Mouse (Mus musculus): ENCODE data around the gene Twf1.
A peak's percentile ranks its signal among the peaks of the same experiment; 100 is the strongest.

The Twf1 gene

DNA sequence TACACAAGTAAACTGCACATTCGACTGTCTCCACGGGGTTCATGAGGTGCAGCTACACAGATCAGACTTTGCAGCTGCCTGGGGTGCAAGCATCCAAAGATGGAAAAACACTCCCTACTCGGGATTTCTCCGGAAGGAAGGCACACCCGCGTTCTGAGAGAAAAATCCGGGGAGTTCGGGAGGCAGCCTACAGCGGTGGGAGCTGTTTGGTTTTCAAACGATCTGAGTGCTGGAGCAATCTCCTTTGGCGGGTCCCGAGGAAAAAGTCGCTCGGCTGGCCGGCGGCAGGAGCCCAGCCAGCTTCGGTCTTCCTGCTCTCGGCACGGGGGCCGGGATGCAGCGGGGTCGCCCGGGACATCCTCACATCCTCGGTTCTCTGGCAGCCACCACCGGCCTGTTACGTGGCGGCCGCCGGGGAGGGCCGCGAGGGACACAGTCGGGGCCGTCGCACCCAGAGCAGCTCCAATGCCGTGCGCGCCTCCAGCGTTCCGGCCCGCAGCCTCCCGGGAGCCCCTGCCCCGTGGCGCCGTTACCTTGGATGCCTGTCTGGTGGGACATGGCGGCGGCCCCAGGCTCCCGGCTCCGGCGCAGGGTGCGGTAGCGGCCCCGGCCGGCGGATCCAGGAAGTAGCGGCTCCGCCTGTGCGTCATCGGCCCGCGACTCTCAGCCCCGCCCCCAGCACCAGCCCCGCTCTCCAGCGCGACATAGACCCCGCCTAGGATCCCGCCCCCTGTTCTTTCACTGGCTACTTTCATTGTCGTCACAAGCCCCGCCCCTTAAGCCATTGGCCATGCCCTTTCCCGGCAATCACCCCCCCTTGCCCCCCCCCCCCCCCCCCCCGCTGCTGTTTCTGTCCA lies at the start of gene Twf1:
TSS of gene Twf1 (minus strand) at position 671 of the 857 bp plus-strand sequence.
- peak; percentile 100 for DNase-seq

GRCm38 (mm10) chr15:94639126-94639525 lies 49.4 kb upstream of the Twf1 start:
- peak; percentile 45 for DNase-seq

GRCm38 (mm10) chr15:94638207-94638606 lies 48.5 kb upstream of the Twf1 start:
- no peak for DNase-seq

DNA sequence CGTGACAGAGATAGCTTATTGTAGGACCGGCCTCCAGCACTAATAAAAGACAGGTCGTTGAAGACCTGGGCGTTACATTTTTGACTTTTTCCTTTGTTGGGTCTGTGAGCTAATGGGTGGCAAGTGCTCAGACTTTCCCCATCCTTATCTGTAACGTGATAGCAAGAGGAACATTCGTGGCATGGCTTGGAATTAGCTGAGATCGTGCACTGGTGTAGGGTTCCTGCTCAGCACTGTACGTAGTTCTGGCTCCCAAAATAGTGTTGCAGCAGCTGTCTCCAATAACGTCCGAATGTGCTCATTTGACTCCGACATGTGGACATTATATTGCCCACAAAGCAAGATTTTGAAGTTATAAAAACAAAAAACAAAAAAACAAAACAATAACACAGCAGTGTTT lies 44.8 kb upstream of the Twf1 start:
- no peak for DNase-seq

DNA sequence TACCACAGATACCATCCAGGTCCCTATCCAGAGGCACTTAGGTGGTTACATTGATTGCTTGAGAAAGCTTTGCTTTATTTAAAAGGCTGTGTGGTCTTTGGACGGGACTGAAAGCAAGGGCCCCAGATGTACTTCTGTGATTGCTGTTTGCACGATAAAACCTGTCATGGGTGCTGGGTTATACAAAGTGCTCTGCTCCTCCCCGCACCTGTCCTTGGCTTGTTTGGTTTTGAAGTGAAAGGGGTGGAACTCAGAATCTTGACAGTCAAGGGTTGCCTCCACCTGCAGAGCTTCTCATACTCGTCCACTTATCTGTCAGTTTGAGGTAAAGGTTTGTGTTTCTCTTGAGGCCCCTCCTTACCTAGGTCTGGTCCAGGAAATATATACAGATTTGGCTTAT lies 40.9 kb upstream of the Twf1 start:
- DNase-seq = no peak

GRCm38 (mm10) chr15:94628830-94629601 lies 39.3 kb upstream of the Twf1 start, which contains the start of gene Tmem117:
Gene Tmem117, plus strand, starts transcription at chr15:94629232.
- peak; percentile 72 for DNase-seq

- no peak for DNase-seq
Measured at GRCm38 (mm10) chr15:94628463-94628829, 38.8 kb upstream of the Twf1 start.

DNA sequence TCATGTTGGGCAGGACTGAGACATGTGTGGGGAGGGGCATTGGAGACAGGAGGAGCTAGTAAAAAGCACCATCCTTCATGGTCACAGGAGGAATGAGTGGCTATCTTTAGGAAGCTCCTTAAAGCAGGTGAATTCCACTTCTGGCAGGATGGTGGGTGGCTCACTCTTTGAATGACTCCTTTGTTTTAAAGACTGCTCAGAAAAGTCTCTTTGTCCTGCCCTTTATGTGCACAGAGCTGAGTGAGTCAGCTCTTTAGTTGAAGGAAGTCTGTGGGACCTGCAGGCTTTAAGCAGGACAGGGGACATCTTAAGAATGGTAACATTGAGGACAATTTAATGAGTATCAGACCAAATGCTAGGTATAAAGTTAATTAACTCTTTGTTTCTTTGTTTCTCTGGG lies 31.2 kb upstream of the Twf1 start:
- DNase-seq = no peak

DNA sequence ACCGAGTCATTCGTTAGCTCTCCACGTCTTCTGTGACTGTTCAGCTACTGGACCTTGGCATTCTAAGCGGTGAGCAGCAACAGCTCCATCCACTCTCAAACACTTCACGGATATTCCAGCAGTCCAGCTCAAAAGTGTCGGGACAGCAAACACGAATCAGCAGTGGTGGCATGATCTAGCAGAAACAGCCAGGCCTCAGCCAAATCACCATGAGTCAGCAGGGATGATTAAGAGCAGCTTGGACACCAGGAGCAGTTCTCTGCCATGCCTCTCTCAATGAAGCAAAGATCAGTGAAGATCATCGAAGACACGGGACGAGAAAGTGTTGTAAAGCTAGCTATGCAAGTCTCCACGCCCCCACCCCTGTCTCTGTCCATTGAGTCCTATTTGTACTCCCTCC lies 26.3 kb upstream of the Twf1 start:
- no peak for DNase-seq

DNA sequence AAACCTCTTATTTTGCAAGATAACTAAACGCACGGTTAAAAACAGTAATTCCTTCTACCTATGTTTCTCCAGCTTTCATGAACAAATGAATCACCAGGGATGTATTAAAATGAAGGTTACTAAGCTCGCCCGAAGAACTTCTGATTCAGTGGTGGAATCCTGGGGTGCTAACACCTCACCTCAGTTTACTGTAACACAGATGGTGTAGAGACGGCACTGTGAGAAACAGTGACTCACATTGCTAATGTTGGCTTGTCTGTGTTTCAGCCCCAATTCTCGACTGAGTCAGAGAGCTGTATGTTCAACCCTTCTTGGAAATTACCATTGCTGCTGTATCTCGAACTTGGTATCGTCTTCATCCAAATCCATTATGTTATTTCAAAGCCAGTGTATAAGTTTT lies 18.1 kb upstream of the Twf1 start:
- no peak for DNase-seq

DNA sequence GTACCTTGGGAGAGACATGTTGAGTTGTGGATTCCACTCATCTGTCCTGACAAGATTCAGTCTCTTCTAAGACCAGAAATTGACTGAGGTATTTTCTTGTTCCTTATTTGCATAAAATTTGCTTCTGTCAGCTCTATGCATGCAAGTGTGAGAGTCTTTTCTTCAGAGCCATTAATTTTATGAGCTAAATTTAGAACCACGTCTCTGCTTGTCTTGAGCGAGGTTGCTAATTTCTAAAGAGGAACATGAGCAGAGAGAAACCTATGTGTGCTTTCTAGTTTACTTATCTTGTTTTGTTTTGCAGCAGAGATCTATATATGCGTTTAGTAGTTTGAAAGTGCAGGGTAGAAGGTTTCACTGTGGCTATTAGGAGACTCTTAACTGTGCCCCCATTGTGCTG lies 12.8 kb upstream of the Twf1 start:
- no peak for DNase-seq

DNA sequence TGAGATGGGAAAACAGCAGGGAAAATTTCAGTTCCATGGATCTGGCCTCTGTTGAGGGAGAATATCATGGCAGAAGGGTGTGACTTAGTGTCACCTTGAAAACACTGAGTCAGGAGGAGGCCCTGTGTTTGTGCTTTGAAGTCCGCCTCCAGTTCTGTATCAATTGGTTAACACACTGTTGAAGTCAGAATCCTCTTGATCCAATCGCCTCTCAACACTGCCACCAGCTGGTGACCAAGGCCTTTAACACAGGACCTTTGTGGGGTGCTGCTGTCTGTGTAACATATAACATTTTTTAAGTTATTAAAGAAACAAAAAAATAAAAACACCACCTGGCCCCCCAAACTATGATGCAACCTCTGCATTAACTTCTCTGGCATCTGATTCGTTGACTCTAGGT lies 11.7 kb upstream of the Twf1 start:
- peak; percentile 81 for DNase-seq

DNA sequence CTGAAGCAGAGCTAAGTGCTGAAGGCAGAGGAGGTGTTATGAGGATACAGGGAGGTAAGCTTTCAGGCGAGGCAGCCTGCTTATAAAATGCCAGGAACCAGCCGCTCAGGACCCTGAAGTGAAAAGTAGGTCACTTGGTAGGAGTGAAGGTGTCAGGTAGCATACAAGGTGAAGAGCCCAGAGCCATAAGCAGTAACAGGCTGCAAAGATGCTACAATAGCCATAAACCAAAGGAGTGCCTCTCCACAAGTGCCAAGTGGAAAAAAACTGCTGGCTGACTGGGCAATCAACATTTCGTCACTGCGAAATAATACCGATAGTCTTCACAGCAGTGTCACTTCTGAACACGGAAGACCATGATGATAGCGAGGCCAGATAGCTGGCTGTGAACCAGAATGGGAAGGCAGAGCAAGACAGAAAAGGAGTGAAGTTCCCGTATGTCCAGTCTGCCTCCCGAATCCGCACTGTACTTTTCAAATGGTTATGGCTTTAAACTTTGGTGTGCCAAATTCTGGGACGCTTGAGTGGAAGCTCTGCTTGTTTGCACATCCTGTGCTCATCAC lies 10.5 kb upstream of the Twf1 start:
- no peak for DNase-seq

DNA sequence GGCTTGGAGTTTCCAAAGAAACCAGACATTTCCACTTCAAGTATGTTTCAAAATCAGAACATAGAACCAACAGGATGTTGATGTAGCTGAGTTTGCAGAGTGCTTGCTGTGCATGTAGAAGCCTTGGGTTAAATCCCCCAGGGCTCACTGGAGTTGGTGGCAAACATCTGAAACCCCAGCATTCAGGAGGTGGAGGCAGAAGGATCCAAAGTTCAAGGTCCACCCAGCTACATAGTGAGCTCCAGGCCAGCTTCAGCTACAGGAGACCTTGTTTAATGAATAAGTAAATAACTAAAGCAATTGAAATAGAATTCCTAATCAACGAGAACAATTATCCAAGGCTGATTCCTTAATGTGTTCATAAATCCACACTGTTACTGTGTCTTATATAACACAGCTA lies 3.9 kb upstream of the Twf1 start:
- peak; percentile 36 for DNase-seq

GRCm38 (mm10) chr15:94591356-94591755 lies 1.7 kb upstream of the Twf1 start:
- DNase-seq = no peak

DNA sequence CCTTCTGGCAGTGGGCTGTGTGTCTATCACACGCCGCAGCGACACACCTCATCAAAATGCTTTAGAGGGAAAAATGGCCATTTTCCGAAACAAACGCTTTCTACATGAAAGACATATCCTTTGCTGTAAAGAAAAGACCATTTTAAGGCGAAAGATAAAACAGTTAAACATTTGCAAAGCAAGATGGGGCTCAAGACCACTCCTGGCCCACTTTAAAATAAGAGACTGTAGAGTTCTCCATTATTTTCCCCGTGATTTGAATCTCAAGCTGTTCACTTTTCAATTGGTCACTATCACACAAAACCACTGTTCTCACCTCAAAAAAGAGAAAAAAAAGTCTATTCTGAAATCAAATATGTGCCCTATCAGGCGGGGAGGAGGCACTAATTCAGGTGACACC lies 394 bp upstream of the Twf1 start:
- DNase-seq = no peak

GRCm38 (mm10) chr15:94587826-94588715 lies 1.6 kb downstream of the Twf1 start:
- no peak for DNase-seq

GRCm38 (mm10) chr15:94584738-94585137 lies 5.0 kb downstream of the Twf1 start:
- DNase-seq = no peak

DNA sequence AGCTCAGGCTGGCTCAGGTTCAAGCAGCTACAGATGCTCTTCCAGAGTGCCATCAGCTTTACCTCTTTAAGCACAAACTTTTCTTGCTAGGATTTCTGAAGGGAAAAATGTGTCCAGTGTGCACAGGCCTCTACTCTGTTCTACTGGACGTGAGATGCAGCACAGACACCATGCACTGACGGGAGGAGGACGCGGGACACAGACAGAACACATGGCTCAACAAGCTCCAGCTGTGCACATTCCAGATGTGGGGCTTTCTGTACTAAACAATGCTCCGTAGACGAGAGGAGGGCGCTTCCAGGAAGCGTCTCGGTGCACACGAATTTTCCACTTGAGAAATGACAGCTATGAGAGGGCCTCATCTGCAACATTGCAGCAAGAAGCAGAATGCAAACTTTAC lies 6.5 kb downstream of the Twf1 start:
- no peak for DNase-seq

DNA sequence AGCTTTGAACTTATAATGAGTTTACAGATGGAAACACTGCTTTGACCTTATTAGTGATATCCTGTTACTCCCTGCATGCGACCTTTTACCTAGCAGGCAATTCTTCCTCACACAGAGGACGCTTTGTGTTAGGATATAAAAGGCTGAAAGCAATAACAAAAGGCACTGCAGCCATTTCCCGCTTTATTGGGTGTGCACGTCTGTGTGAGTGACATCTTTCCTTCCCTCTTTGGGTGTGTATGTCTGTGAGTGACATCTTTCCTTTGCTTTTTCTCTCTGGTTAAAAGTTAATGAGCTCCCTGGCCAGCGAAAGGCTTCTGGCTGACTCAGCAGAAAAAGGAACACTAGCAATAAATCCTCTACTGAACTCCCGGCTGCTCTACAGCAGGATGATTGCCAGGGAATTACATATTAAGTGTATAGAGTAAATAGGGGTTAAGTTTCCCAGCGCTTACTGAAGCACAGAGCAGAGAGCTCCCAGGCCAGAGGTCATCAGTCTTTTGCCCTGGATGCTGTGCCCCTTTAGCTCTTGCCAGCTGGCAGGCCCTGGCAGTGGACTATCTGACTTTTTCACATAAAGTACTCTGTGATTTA lies 7.6 kb downstream of the Twf1 start:
- DNase-seq = peak; percentile 42

GRCm38 (mm10) chr15:94574566-94575268 lies 15.0 kb downstream of the Twf1 start:
- no peak for DNase-seq

- no peak for DNase-seq
Measured at GRCm38 (mm10) chr15:94572746-94573145, 16.9 kb downstream of the Twf1 start.

All from kidney, postnatal 10 days (tissue).